Mouse (Mus musculus) NIH3T3 (cell line): ENCODE data around the gene Gna11.

Experiments
- DNase-seq: peaks from one replicate; pipeline ENCODE4 v3.0.0-alpha.2; 2012; ENCODE audit warnings: low read depth

Gna11 gene

GRCm38 (mm10) chr10:81565257-81566228, 20.6 kb upstream of the Gna11 start:
- DNase-seq, result no peak

GRCm38 (mm10) chr10:81564734-81565133, 19.7 kb upstream of the Gna11 start:
- peak; percentile 67 for DNase-seq

GRCm38 (mm10) chr10:81564216-81564615, 19.2 kb upstream of the Gna11 start:
- DNase-seq, result peak; percentile 67

- peak; percentile 96 for DNase-seq
These were observed 18.5 kb upstream of the Gna11 start for GRCm38 (mm10) chr10:81563481-81563880.

- no peak for DNase-seq
These were observed 17.4 kb upstream of the Gna11 start for GRCm38 (mm10) chr10:81562411-81562810.

GRCm38 (mm10) chr10:81560719-81561459, 15.9 kb upstream of the Gna11 start:
- peak; percentile 37 for DNase-seq

GRCm38 (mm10) chr10:81559627-81560539, 14.9 kb upstream of the Gna11 start:
- peak; percentile 73 for DNase-seq

- DNase-seq, result peak; percentile 80
These were observed 14.2 kb upstream of the Gna11 start, which contains the start of gene Aes for GRCm38 (mm10) chr10:81559163-81559626. TSS of gene Aes (plus strand) at chr10:81559488.

GRCm38 (mm10) chr10:81557491-81557890, 12.5 kb upstream of the Gna11 start:
- no peak for DNase-seq

GRCm38 (mm10) chr10:81556282-81556681, 11.3 kb upstream of the Gna11 start:
- DNase-seq, result peak; percentile 46

GRCm38 (mm10) chr10:81553807-81554755, 9.1 kb upstream of the Gna11 start:
- no peak for DNase-seq

GRCm38 (mm10) chr10:81553232-81553631, 8.2 kb upstream of the Gna11 start:
- DNase-seq, result peak; percentile 69

- peak; percentile 96 for DNase-seq
These were observed 6.7 kb upstream of the Gna11 start for GRCm38 (mm10) chr10:81551597-81552102.

GRCm38 (mm10) chr10:81550257-81550656, 5.3 kb upstream of the Gna11 start:
- DNase-seq, result peak; percentile 84

- DNase-seq, result no peak
These were observed 4.0 kb upstream of the Gna11 start for GRCm38 (mm10) chr10:81548944-81549343.

GRCm38 (mm10) chr10:81546788-81547571, 2.0 kb upstream of the Gna11 start:
- no peak for DNase-seq

- DNase-seq, result no peak
These were observed 1.3 kb upstream of the Gna11 start for GRCm38 (mm10) chr10:81546332-81546731.

GRCm38 (mm10) chr10:81544296-81545160, 462 bp downstream of the Gna11 start:
- no peak for DNase-seq
